Mouse (Mus musculus) kidney, adult 2 months (tissue): ENCODE data around the gene Whrn.

Experiments used
- CTCF ChIP-seq: fragments of 200-500 bp; conservative IDR thresholded peaks from 2 replicates; pipeline ENCODE4 v1.5.1; 2011; ENCODE audit warnings: low read depth, mild to moderate bottlenecking, control low read depth, low read length, moderate library complexity, mixed read lengths; ENCODE audit not compliant: insufficient read depth, insufficient read length
- POLR2A ChIP-seq: fragments of 200-500 bp; IDR thresholded peaks from one replicate; pipeline ENCODE4 v1.6.1; 2011; ENCODE audit warnings: low read depth, low read length, control low read depth

DNA sequence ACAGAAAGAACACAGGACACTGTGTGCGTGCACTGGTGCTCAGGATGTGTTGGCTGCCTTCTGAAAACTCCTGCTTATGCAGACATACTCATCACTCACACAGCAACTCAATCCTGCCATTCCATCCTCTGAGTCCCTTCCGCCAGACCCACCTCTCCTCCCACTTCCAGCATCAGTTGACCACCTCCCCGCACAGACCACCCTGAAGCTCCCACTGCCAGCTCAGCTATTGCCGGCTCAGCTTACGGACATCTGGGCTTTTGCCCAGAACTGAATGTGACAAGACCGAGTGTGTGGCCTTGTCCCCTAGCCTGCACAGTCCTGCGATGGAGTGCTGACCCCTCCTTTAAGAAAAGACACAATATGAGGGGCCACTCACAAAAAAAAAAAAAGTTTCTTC lies 55.5 kb downstream of the Whrn start:
- TF ChIP-seq POLR2A, result no peak
- TF ChIP-seq CTCF, result no peak
